Mouse (Mus musculus): Measurements from ENCODE around the gene Gramd1b.

Gene Gramd1b

DNA sequence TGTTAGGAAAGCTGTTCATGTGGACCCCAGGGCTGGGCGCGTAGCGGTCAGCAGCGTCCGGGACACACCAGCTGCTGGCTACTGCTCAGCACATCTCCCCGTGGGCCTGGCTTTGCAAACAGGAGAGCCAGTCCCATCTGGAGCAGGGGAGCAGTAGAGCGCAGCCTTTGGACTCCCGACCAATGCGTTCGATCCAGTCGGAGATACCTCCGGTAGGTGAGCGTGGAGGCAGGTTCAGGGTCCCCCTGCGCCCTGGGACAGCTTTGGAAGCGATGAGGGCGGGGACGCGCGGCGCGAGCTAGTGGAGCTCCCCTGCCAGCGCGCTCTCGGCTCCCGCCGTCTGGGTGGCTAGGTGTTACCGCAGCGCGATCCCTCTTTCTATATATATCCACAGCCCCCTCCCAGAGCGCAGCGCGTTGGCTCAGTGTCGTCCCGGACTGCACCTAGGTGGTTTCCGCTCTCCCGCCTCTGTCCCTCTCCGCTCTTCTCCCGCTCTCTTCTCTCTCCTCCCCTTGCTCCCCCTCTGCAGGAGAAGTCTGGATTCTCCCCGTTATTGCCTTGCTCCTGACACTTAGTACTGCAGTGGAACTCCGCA, at the start of gene Gramd1b:
Gene Gramd1b (minus strand): TSS at position 357 of the 595 bp plus-strand sequence.
- no peak for DNase-seq (ENCODE audit: low spot score in 2 of 2)

DNA sequence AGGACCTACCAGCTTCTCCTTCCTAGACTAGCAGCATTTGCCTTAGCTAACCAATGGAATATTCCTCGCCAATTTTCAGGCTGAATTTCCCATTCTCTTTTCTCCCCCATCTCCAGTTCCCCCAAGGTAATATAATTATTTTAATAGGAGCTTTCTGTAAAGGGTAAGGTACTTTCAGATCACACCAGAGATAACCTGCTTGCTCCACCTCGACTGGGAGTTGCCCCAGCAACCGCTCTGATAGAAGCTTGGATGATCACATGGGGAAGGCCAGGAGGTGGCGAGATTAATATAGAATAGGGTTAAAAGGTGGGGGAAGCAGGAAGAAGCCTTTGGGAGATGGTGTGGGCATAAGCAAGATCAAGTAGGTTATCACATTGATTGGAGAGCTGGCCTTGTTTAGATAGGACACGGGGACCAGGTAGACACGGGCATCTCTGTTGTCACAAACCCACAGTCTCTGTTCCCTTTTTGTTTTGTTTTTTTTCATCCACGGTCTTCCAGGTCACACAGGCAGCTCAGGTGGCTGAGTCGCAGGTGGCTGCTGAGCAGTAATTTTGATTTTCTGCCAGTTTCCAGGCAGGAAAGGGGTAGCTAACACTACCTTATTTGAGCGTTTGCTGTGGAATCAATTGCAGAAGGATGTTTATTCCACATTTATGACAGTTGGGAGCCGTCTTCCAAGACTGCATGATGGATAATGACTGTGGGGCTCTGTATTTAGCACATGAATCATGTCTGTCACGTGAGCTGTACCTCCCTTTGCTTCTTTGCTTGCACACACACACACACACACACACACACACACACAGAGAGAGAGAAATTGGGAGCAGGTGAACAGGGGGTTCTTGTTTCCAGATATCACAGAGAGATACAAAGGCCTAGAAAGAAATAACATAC, 47.8 kb upstream of the Gramd1b start:
- no peak for DNase-seq (ENCODE audit: low spot score in 2 of 2)

DNA sequence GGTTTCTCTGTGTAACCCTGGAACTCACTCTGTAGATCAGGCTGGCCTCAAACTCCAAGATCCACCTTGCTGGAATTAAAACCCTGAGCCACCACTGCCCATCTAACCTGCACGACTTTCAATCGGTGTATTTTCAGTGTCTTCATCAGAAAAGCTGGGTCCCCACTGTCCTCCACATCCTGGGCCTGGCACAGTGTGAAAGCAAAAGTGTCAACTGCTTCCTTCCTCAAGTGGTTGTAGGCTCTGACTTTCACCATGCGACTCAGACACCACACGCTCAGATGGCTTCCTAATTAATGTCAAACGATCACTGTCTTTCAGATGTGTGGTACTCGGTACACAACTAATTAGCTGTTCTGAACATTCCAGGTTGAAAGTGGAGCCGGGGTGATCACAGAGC, 45.9 kb upstream of the Gramd1b start:
- peak in 1 of 2 experiments; percentile 18 for DNase-seq (ENCODE audit: low spot score in 2 of 2)

DNA sequence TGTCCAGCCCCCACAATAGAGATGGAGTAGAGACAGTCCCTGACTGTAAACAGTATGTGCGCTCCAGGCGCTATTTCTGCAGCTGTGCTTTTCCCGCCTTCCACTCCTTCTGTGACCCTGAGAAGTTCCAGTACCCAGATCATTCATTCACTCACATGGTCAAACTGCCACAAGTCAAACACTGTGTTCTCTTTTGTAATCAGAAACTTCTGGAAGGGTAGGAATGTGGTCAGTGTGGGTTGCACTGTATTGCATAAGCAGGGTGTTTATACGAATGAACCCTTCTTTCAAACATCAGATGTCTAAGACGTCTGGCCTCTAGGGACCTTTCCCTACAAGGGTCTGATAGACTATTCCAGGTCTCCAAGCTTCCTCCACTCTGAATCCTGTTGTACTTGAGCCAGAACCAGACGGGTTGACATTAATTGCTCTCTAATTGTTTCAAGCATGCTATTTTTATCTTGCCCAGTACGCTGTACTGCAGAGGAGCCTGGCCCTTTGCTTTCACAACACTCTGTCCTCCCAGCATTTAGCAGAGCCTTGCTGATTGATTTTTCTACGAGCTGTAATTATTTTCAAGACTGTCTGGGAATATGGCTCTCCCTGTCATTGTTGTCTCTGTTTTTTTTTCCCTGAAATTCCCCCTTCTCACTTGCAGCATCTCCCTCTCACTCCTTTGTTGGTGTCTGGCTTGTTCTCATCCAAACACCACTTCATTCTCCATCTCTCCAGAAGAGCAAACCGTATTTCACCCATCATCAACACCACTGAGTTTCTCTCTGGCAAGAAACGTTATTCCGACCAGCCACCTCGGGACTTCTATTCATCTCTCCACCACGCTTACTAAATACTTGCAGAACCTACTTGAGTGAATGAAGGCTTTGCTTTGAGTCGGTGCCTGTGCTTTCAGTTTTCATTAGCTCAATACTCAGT, 44.1 kb upstream of the Gramd1b start:
- DNase-seq (ENCODE audit: low spot score in 2 of 2): no peak

DNA sequence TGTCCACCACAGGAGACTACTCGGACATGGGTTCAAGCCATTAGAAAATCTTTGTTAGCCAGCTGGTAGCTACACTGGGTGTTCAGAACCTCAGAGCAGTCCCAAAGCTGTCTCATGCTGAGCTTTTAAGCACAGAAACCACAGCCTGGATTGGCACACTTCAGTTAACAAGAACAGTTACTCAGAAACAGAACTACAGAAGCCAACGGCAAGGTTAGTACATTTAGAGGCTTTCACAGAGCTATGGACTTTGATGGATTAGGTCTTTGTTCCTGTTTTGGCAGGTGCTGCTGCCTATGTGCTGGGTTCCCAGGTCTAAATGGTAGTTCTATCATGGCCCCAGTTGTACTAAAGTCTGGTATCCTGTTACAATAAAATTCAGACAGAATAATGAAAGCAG, 40.1 kb upstream of the Gramd1b start:
- no peak for DNase-seq (ENCODE audit: low spot score in 2 of 2)

DNA sequence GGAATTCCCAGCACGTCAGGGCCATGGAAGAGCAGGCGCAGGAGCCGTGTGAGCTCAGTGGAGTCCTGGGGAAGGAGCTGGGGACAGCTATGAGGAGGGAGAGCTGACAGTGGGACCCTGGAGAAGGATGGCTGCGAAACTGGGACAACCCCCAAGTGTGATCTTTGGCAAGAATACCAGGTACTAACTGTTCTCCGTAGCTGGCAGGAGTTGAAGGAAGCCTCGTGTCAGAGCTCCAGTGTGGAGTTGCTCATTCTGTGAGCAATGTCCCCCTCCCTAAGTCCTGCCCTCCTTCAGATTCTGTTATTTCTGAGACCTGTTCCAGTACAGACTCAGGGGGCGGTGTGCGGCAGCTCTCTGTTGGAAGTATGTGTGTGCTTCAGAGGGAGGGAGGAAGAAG, 36.9 kb upstream of the Gramd1b start:
- DNase-seq (ENCODE audit: low spot score in 2 of 2): no peak

DNA sequence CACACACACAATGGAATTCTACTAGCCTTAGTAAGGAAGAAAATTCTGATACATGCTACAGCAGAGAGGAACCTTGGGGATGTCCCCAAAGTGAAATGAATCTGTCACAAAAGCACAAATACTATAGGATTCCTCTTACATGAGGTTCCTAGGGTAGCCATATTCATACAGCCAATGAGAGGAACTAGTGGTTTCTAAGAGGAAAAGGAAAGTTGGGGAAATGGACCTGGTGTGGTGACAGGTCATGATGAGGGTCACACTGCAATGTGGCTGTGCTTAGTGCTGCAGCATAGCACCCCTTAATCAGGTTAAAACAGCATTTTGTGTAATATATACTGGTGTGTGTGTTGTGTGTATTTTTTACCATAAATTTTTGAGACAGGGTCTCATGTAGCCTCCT, 32.6 kb upstream of the Gramd1b start:
- DNase-seq (ENCODE audit: low spot score in 2 of 2): no peak

DNA sequence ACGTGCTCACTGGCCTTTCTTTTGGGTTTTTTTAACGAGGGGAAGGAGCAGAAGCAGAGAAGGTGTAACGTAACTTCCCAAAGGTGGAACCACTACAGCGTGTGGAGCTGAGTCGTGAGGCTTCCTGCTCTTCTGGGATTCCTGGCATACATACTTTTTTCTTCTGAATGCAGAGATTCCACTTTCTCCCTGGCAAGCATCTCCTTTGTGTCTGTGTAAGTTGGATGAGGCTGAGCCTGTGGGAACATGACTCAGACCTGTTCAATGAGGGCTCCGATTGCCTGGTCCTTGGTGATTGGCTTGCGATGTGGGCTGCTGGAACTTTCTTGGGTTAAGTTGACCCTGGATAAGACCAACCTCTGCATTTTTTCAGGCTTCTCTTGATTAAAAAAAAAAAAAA, 28.5 kb upstream of the Gramd1b start:
- DNase-seq (ENCODE audit: low spot score in 2 of 2): no peak

DNA sequence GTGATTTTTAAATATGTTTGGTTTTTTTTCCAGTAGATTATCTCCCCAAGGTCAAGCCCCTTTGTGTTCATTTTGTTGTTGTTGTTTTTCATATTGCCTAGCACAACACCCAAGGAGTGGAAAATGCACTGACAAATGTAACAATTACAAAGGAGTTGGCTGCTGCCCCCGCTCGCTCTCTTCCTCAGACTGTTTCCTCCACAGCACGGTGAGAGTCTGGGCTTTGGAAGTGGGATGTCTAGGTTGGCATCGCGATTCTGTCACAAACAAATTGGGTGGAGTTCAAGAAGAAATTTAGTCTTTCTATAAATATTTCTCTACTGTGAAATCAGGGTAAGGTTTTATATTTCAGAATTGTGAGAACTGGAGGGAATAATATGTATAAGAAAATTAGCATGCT, 26.6 kb upstream of the Gramd1b start:
- no peak for DNase-seq (ENCODE audit: low spot score in 2 of 2)

DNA sequence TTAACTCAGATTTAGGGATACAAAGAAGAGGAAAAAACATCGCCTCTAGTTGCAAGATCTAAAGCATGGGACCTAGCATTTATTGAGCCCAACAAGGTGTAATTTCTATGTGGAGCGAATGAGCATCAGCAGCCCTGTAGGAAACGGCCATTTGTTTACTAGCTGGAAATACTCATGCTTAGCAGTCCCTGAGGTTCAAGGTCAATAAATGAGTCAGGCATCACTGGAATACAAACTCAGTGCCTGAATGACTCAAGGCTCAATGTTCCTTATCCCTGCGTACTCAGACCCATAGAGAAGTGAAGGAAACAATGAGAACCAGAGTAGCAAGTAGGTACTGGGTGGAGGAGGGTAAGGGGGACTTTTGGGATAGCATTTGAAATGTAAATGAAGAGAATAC, 25.2 kb upstream of the Gramd1b start:
- no peak for DNase-seq (ENCODE audit: low spot score in 2 of 2)

DNA sequence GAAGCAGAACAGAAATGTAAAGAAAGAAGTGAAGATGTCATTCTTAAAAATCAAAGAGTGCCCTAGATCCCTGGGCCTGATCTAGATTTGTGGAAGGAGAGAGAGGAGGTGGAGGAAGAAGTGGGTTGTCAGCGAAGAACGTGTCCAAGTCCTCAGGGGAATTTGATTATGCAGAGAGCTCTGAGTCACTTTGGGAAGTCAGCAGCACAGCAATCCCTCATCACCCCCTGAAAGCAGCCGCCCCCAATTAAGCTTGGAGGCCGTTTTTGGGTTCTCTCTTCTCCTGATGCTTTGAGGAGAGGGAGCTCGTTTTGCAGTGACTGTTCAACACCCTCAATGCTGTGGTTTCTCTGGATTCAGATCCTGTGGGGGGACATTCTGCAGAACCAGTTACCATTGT, 24.1 kb upstream of the Gramd1b start:
- no peak for DNase-seq (ENCODE audit: low spot score in 2 of 2)

DNA sequence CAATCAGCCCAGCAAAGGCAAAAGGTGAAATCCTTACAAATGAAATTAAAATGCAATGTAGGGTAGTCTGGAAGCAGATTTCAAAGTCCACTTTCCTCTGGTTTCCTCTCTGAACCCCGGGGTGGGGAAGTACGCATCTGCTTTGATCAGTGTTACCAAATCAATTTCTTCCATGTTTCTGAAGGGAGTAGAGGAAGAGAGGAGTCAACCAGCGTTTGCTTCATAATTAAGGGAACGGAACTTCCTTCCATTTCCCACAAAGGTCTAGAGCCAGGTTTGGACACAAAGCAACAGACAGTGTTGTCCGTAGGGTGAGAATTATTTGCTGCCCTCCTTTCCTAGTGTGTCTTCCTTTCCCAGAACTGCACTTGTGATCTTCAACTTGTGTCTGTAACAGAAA, 16.7 kb upstream of the Gramd1b start:
- no peak for DNase-seq (ENCODE audit: low spot score in 2 of 2)

DNA sequence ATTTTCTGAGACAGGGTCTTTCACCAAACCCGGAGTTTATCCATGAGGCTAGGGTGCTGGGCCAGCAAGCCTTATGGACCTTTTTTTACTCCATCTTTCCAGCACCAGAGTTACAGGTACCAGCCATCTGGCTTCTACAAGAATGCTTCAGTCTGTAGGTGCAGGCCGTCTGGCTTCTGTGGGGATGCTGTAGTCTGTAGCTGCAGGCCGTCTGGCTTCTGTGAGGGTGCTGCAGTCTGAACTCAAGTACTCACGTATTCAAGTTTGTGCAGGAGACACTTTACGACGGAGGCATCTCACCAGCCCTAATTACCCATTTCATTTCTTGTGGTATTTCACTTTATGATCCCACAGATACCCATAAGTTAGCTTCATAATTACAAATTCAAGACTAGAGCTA, 14.0 kb upstream of the Gramd1b start:
- DNase-seq (ENCODE audit: low spot score in 2 of 2): no peak

DNA sequence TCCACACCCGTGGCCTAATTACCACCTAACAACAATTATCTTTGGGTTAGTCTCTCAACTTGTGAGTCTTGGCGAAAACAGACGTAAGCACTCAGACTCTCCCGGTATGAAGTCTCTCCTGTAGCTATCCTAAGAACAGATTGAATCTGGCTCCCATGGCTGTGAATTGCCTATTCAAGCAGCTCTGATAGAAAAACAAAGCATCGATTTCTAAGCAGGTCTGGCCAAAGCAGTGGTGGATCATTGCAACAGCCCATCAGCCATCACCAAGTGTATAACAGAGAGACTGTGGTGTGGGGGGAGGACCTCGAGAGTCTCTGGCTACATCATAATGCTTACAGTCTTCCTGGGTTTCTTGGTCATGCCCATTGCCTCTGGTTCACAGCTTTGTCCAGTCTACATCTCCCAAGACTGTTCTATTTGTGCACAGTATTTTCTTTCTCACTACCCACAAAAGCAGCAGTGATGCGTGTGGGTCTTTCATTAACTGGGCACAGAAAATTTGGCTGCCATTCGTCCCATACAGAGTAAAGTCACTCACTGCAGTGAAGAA, 8.5 kb upstream of the Gramd1b start:
- DNase-seq (ENCODE audit: low spot score in 2 of 2): no peak

DNA sequence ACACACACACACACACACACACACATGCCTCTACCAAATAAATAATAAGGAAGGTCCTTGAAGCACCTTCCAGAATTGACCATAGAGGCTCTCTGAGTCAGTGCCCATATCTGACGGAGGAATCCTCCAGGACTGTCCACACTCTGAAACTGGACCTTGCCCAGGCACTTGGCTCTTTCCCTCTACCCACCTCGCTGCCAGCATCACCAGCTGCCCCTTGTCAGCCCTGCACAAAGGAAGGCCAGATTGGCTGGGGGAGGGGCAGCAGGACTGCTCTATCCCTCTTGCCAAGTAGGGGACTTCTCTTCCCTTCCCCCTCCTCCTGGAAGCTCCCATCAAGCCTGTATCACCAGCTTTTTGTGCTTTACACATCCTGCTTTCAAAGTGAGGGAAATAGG, 6.5 kb upstream of the Gramd1b start:
- no peak for DNase-seq (ENCODE audit: low spot score in 2 of 2)

DNA sequence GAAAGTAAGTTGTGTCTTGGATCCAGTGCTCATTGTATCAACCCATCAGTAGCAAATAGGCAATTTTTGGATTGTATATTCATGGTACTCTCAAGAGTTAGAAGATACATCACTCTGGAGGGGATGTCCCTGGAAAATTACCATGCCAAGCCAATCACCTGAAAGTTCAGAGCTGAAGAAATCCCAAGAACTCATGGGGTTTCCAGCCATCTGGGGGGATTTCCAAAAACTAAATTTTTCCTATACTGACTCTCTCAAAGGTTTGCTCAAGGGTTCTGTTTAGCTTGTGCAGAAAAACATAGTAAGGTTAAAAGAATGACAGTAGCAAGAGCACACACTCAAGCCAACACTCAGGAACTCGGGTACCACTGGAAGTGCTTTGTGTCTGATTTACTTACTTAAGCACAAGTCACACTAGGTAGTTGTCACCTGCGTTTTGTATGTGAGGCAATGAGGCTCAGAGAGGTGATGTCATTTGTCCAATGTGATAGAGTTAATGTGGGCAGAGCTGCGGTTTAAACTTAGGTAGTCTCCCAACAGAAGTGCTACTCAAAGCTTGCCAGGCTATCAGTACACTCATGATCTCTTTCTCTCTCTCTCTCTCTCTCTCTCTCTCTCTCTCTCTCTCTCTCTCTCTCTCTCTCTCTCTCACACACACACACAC, 6.0 kb upstream of the Gramd1b start:
- DNase-seq (ENCODE audit: low spot score in 2 of 2): no peak

DNA sequence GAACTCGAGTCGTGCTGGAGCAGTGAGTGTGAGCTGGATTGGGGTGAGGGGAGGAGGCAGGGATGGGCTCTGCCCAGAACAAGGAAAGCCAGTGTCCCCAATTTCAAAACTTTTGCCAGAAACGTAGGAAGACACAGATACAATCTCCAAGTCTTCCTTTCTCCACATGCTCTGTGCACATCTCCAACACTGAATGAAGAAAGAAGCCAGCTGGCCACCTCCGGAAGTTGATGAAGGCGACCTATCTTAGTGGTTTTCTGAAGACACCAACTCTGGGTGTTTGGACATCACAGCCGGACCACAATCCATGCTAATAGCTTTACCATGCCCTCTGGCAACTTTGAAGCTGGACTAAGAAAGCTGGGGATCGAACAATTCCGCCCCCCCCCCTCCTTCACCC, 647 bp downstream of the Gramd1b start:
- no peak for DNase-seq (ENCODE audit: low spot score in 2 of 2)

DNA sequence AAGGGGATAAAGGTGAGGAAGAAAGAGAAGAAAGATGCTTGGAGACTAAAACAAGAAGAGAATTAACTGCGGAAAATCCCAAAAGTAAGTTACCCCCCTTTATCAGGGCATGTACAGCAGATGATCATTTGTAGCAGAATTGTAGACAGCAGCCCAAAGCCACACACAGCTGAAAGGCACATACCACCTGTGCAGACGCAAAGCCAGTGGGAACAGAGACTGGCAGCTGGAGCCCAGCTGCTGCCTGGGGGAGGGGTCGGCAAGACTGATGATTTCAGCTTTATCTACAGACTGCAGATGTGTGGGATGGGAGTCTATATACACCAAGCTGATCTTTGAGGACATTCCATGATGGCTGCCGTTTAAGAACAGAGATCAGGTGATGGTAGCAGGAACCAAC, 2.5 kb downstream of the Gramd1b start:
- DNase-seq (ENCODE audit: low spot score in 2 of 2): no peak

DNA sequence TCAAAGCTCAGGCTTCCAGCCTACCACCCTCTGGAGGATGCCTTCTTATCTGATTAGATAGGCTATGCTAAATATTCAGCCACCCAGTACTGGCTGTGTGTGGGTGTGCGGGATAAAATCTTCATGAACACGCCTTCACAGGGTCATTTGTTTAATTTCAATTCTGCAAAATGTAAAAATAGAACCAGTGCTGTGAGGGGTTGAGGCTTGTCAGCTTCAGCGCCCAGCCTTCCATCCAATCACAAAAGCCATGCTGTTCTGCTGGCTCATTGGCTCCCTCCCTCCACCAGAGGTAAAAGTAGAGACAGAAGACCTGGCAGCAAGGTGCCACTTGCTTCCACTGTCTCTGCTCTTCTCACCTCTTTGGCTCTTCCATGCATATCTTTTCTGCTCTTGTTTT, 4.3 kb downstream of the Gramd1b start:
- DNase-seq (ENCODE audit: low spot score in 2 of 2): peak in 1 of 2 experiments; percentile 13

DNA sequence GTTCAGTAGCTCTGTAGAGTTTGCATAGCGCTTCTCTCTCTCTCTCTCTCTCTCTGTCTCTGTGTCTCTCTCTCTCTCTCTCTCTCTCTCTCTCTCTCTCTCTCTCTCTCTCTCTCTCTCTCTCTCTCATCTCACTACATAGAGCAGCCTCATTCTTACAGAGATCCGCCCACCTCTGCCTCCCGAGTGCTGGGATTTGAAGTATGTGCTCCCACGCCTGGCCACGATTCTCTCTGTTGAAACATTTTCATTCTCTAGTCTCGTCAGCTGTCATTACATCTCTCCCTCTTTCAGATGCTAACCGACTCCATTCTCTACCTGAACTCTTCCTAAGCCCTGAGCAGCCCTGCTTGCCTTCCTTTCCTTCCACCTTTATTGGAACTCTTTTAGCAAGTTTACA, 9.0 kb downstream of the Gramd1b start:
- DNase-seq (ENCODE audit: low spot score in 2 of 2): no peak

DNA sequence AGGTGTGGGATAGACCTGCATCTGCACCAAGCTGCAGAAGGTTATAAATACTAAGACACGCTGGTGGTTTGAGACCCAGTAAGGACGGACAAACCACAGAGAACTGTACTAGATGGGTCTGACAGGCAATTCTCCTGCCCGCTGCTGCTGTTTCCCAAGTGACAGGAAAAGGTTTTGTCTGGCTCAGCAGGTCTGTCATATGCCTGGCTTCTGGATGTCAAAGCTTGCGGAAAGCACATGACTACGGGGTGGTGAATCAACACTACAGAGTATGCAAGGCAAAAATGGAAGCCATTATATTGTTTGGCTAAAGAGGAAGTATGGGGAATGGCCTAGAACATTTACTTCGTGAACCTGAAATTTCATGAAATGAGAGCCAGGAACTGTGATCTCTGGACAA, 10.1 kb downstream of the Gramd1b start:
- no peak for DNase-seq (ENCODE audit: low spot score in 2 of 2)

DNA sequence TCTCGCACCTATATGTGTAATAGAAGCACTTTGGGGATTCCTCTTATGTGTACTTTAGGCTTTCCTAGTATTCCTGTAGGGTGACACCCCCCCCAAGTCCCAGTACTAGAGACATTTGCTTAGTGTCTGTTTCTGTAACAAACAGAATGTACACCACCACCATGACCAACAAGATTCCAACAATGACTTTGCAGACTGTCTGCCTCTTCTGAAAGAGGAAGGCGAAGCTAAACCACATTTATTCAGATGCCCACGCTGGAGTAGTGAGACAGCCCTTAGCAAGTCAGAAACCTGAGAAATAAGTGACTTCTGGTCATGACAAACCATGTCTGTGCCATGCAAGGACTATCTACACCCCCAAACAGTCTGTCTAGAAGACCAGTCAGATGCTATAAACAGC, 11.9 kb downstream of the Gramd1b start:
- DNase-seq (ENCODE audit: low spot score in 2 of 2): no peak

All from spleen, postnatal 10 days (tissue).